Mouse (Mus musculus) forebrain, embryonic 13.5 days (tissue): ENCODE measurements around the gene Ptprd. TPM values are rescaled to one million over a fixed set of nuclear protein-coding genes. Genes with fewer than 3 reads are reported as not detected.
A peak's percentile ranks its signal among the peaks of the same experiment; 100 is the strongest.
"Not testable (repeated sequence)": the region's sequence is repeated elsewhere in the genome, so short reads cannot be mapped to it uniquely, and the experiment has no call there.

Experiments
- ATAC-seq: fragments of 200-750 bp; cut with Nextera tagmentation; 2 replicates; pipeline ENCODE4 v1.8.0; 2017
- H3K27ac ChIP-seq: fragments of 300-500 bp; sonication (generic); 2 replicates; pipeline ENCODE4 v1.5.1; 2015; ENCODE audit warnings: inconsistent platforms, mild to moderate bottlenecking, moderate library complexity
- H3K27me3 ChIP-seq: fragments of 300-500 bp; sonication (generic); 2 replicates; pipeline ENCODE4 v1.6.1; 2015; ENCODE audit warnings: mild to moderate bottlenecking, inconsistent platforms
- H3K36me3 ChIP-seq: fragments of 300-500 bp; sonication (generic); 2 replicates; pipeline ENCODE4 v1.6.1; 2015; ENCODE audit warnings: mild to moderate bottlenecking, inconsistent platforms; ENCODE audit not compliant: poor library complexity, severe bottlenecking
- H3K4me1 ChIP-seq: fragments of 300-500 bp; sonication (generic); 2 replicates; pipeline ENCODE4 v1.6.1; 2015; ENCODE audit warnings: inconsistent platforms
- H3K4me2 ChIP-seq: fragments of 300-500 bp; sonication (generic); 2 replicates; pipeline ENCODE4 v1.6.1; 2015; ENCODE audit warnings: inconsistent platforms, mild to moderate bottlenecking, moderate library complexity
- H3K4me3 ChIP-seq: fragments of 300-500 bp; sonication (generic); 2 replicates; pipeline ENCODE4 v1.5.1; 2015; ENCODE audit warnings: mild to moderate bottlenecking, inconsistent platforms
- H3K9ac ChIP-seq: fragments of 300-500 bp; sonication (generic); 2 replicates; pipeline ENCODE4 v1.6.1; 2015; ENCODE audit warnings: mild to moderate bottlenecking, inconsistent platforms
- H3K9me3 ChIP-seq: fragments of 300-500 bp; sonication (generic); replicated peaks from 2 replicates; pipeline ENCODE4 v1.6.1; 2016; ENCODE audit warnings: inconsistent platforms
- WGBS: fragments of 180-500 bp; shearing (Covaris S2); methylation state at CpG from one replicate; pipeline ENCODE4 v1.1.7; 2015; 5-methylcytosine and 5-hydroxymethylcytosine counted together
- polyA plus RNA-seq: library from polyadenylated mRNA; unstranded; fragments of >200 nt; fragmentation: Nextera tagmentation; extraction: Ambion mirVana; gene quantifications from 2 replicates; pipeline ENCODE4 v1.2.1, GENCODE M21; 2015

Gene Ptprd
- polyA plus RNA-seq, 1 experiment from 2014 or later, result 53.8 TPM

GRCm38 (mm10) chr4:76056836-76057235, 2154.9 kb downstream of the Ptprd start:
- 86% methylated on average over 2 of the region's 2 CpGs for WGBS
- Histone ChIP-seq H3K27ac (no peak overlapping the region), H3K4me3 (no peak overlapping the region), H3K4me2 (no peak overlapping the region), H3K9ac (no peak overlapping the region), H3K36me3 (no peaks in the 10 kb centered on the region), H3K4me1 (no peaks in the 10 kb centered on the region), H3K9me3 (no peaks in the 10 kb centered on the region), H3K27me3 (no peaks in the 10 kb centered on the region)
- no peak for ATAC-seq

GRCm38 (mm10) chr4:76045650-76046049, 2166.1 kb downstream of the Ptprd start:
- ATAC-seq, result no peak
- no peaks in the 10 kb centered on the region for H3K27me3 ChIP-seq
- WGBS, result 82% methylated on average over 2 of the region's 2 CpGs
- no peak overlapping the region for H3K9ac ChIP-seq
- H3K9me3 ChIP-seq, result no peaks in the 10 kb centered on the region
- no peak overlapping the region for H3K4me2 ChIP-seq
- no peak overlapping the region for H3K4me3 ChIP-seq
- H3K4me1 ChIP-seq, result no peaks in the 10 kb centered on the region
- no peaks in the 10 kb centered on the region for H3K36me3 ChIP-seq
- H3K27ac ChIP-seq, result no peak overlapping the region

GRCm38 (mm10) chr4:76044802-76045201, 2167.0 kb downstream of the Ptprd start:
- H3K4me3 ChIP-seq, result no peak overlapping the region
- 57% methylated on average over 1 of the region's 1 CpGs for WGBS
- no peak overlapping the region for H3K27ac ChIP-seq
- H3K9ac ChIP-seq, result no peak overlapping the region
- ATAC-seq, result no peak
- H3K9me3 ChIP-seq, result no peaks in the 10 kb centered on the region
- H3K4me2 ChIP-seq, result no peak overlapping the region
- H3K4me1 ChIP-seq, result no peaks in the 10 kb centered on the region
- no peaks in the 10 kb centered on the region for H3K36me3 ChIP-seq
- H3K27me3 ChIP-seq, result no peaks in the 10 kb centered on the region

- 67% methylated on average over 4 of the region's 4 CpGs for WGBS
- not testable (repeated sequence) for H3K4me1 ChIP-seq, H3K4me2 ChIP-seq, H3K4me3 ChIP-seq, H3K9me3 ChIP-seq, H3K36me3 ChIP-seq, H3K27me3 ChIP-seq, ATAC-seq, H3K9ac ChIP-seq, H3K27ac ChIP-seq
Observed at GRCm38 (mm10) chr4:76037178-76037577, 2174.6 kb downstream of the Ptprd start.

GRCm38 (mm10) chr4:76025571-76026325, 2186.0 kb downstream of the Ptprd start:
- Histone ChIP-seq H3K27ac (peak overlapping the region; percentile 51), H3K4me3 (no peak overlapping the region; the same call in 1 of the 2 replicates), H3K4me1 (peaks cover 15% of the 10 kb centered on the region), H3K9ac (peak overlapping the region; percentile 2; the same call in 1 of the 2 replicates), H3K36me3 (no peaks in the 10 kb centered on the region), H3K4me2 (peak overlapping the region; percentile 39), H3K9me3 (no peaks in the 10 kb centered on the region), H3K27me3 (no peaks in the 10 kb centered on the region)
- peak; percentile 96 for ATAC-seq
- WGBS, result 23% methylated on average over 8 of the region's 8 CpGs

- no peak for ATAC-seq
- Histone ChIP-seq H3K27me3 (no peaks in the 10 kb centered on the region), H3K27ac (peak overlapping the region; percentile 10), H3K9ac (no peak overlapping the region), H3K36me3 (no peaks in the 10 kb centered on the region), H3K4me2 (no peak overlapping the region), H3K9me3 (no peaks in the 10 kb centered on the region), H3K4me3 (no peak overlapping the region), H3K4me1 (peaks cover 15% of the 10 kb centered on the region)
- WGBS, result 63% methylated on average over 3 of the region's 3 CpGs
Observed at GRCm38 (mm10) chr4:76024502-76024821, 2187.3 kb downstream of the Ptprd start.

- Histone ChIP-seq H3K9ac (no peak overlapping the region), H3K4me3 (no peak overlapping the region), H3K36me3 (no peaks in the 10 kb centered on the region), H3K27me3 (no peaks in the 10 kb centered on the region), H3K9me3 (no peaks in the 10 kb centered on the region), H3K4me1 (peaks cover 15% of the 10 kb centered on the region), H3K4me2 (no peak overlapping the region), H3K27ac (peak overlapping the region; percentile 10; the same call in 1 of the 2 replicates)
- ATAC-seq, result no peak
- WGBS, result 44% methylated on average over 13 of the region's 13 CpGs
Observed at GRCm38 (mm10) chr4:76023756-76024501, 2187.8 kb downstream of the Ptprd start.

GRCm38 (mm10) chr4:76021670-76022069, 2190.1 kb downstream of the Ptprd start:
- H3K27ac ChIP-seq, result no peak overlapping the region

GRCm38 (mm10) chr4:76015026-76015425, 2196.7 kb downstream of the Ptprd start:
- H3K27me3 ChIP-seq, result no peaks in the 10 kb centered on the region
- no peak overlapping the region for H3K4me2 ChIP-seq
- no peak for ATAC-seq
- H3K36me3 ChIP-seq, result no peaks in the 10 kb centered on the region
- 92% methylated on average over 3 of the region's 3 CpGs for WGBS
- no peak overlapping the region for H3K27ac ChIP-seq
- no peaks in the 10 kb centered on the region for H3K9me3 ChIP-seq
- no peak overlapping the region for H3K9ac ChIP-seq
- H3K4me1 ChIP-seq, result no peaks in the 10 kb centered on the region
- no peak overlapping the region for H3K4me3 ChIP-seq

More at GRCm38 (mm10) chr4:76021670-76022069, 2190.1 kb downstream of the Ptprd start:
- no peak overlapping the region for H3K9ac ChIP-seq
- ATAC-seq, result no peak
- WGBS, result 58% methylated on average over 4 of the region's 4 CpGs
- H3K9me3 ChIP-seq, result no peaks in the 10 kb centered on the region
- H3K27me3 ChIP-seq, result no peaks in the 10 kb centered on the region
- no peaks in the 10 kb centered on the region for H3K36me3 ChIP-seq
- no peak overlapping the region for H3K4me3 ChIP-seq
- no peak overlapping the region for H3K4me2 ChIP-seq
- peaks cover 15% of the 10 kb centered on the region for H3K4me1 ChIP-seq

- H3K27me3 ChIP-seq, result no peaks in the 10 kb centered on the region
- 49% methylated on average over 3 of the region's 3 CpGs for WGBS
- H3K36me3 ChIP-seq, result no peaks in the 10 kb centered on the region
- H3K4me3 ChIP-seq, result no peak overlapping the region
- H3K4me2 ChIP-seq, result no peak overlapping the region
- H3K9me3 ChIP-seq, result no peaks in the 10 kb centered on the region
- ATAC-seq, result 0 out of 2 replicates have a peak, but pooled peaks have one; percentile 8
- H3K4me1 ChIP-seq, result no peaks in the 10 kb centered on the region
- no peak overlapping the region for H3K9ac ChIP-seq
- no peak overlapping the region for H3K27ac ChIP-seq
Observed at GRCm38 (mm10) chr4:76014151-76014840, 2197.5 kb downstream of the Ptprd start.

GRCm38 (mm10) chr4:76008580-76008979, 2203.2 kb downstream of the Ptprd start:
- Histone ChIP-seq H3K27me3 (no peaks in the 10 kb centered on the region), H3K27ac (no peak overlapping the region), H3K9me3 (no peaks in the 10 kb centered on the region), H3K4me3 (no peak overlapping the region), H3K4me2 (no peak overlapping the region), H3K36me3 (no peaks in the 10 kb centered on the region), H3K9ac (no peak overlapping the region), H3K4me1 (peaks cover 6% of the 10 kb centered on the region; the same call in 1 of the 2 replicates)
- whole genome bisulfite sequencing, result 92% methylated on average over 4 of the region's 4 CpGs
- no peak for ATAC-seq

- no peaks in the 10 kb centered on the region for H3K36me3 ChIP-seq
- H3K9me3 ChIP-seq, result no peaks in the 10 kb centered on the region
- no peak overlapping the region for H3K4me3 ChIP-seq
- peaks cover 8% of the 10 kb centered on the region; the same call in 1 of the 2 replicates for H3K4me1 ChIP-seq
- 90% methylated on average over 3 of the region's 3 CpGs for WGBS
- H3K27me3 ChIP-seq, result no peaks in the 10 kb centered on the region
- H3K27ac ChIP-seq, result no peak overlapping the region
- H3K9ac ChIP-seq, result no peak overlapping the region
- no peak for ATAC-seq
- no peak overlapping the region for H3K4me2 ChIP-seq
Observed at GRCm38 (mm10) chr4:76007219-76007618, 2204.5 kb downstream of the Ptprd start.
